Mouse (Mus musculus): Measurements from ENCODE around the gene Dnmt3l. TPM values are rescaled to one million over a fixed set of nuclear protein-coding genes. Genes with fewer than 3 reads are reported as not detected.
"Not testable (repeated sequence)": the region's sequence is repeated elsewhere in the genome, so short reads cannot be mapped to it uniquely, and the experiment has no call there.

Dnmt3l gene
- polyA plus RNA-seq, 1 experiment from 2014 or later: 0.62 TPM

- no peak for DNase-seq (ENCODE audit: low spot score)
- peaks cover 8% of the 10 kb centered on the region for H3K4me1 ChIP-seq (replicated peaks; ENCODE audit: insufficient read depth, low read length)
- no peak for TF ChIP-seq CTCF (IDR thresholded peaks at IDR 0.05; ENCODE audit: low read depth)
Observed at GRCm38 (mm10) chr10:78012661-78013495, 28.9 kb upstream of the Dnmt3l start.

GRCm38 (mm10) chr10:78015489-78015888 is 26.3 kb upstream of the Dnmt3l start:
- DNase-seq (ENCODE audit: low spot score): no peak
- no peak for TF ChIP-seq CTCF (IDR thresholded peaks at IDR 0.05; ENCODE audit: low read depth)
- Histone ChIP-seq H3K9ac (ENCODE audit: low read depth, low read length) (no peak overlapping the region), H3K36me3 (ENCODE audit: insufficient read depth, low read length) (no peaks in the 10 kb centered on the region), H3K4me1 (replicated peaks; ENCODE audit: insufficient read depth, low read length) (no peaks in the 10 kb centered on the region), H3K27me3 (ENCODE audit: insufficient read depth, low read length) (no peaks in the 10 kb centered on the region), H3K4me2 (ENCODE audit: low read length) (no peak overlapping the region), H3K9me3 (replicated peaks; ENCODE audit: low read length) (no peaks in the 10 kb centered on the region), H3K4me3 (replicated peaks; ENCODE audit: low read depth, low read length) (no peak overlapping the region), H3K27ac (no peak overlapping the region)
- ATAC-seq (replicated peaks; ENCODE audit: low FRiP score, low read depth): no peak
- 90% methylated on average over 1 of the region's 1 CpGs for WGBS

More at GRCm38 (mm10) chr10:78012661-78013495, 28.9 kb upstream of the Dnmt3l start:
- no peak overlapping the region for H3K9ac ChIP-seq (ENCODE audit: low read depth, low read length)
- no peak overlapping the region for H3K4me3 ChIP-seq (replicated peaks; ENCODE audit: low read depth, low read length)
- no peaks in the 10 kb centered on the region for H3K36me3 ChIP-seq (ENCODE audit: insufficient read depth, low read length)
- H3K9me3 ChIP-seq (replicated peaks; ENCODE audit: low read length): no peaks in the 10 kb centered on the region
- no peak overlapping the region for H3K27ac ChIP-seq
- no peaks in the 10 kb centered on the region for H3K27me3 ChIP-seq (ENCODE audit: insufficient read depth, low read length)
- no peak for ATAC-seq (replicated peaks; ENCODE audit: low FRiP score, low read depth)
- no peak overlapping the region for H3K4me2 ChIP-seq (ENCODE audit: low read length)
- WGBS: 89% methylated on average over 18 of the region's 18 CpGs

GRCm38 (mm10) chr10:78016366-78016765 is 25.4 kb upstream of the Dnmt3l start:
- no peak overlapping the region for H3K9ac ChIP-seq (ENCODE audit: low read depth, low read length)
- 61% methylated on average over 5 of the region's 5 CpGs for WGBS
- no peak for ATAC-seq (replicated peaks; ENCODE audit: low FRiP score, low read depth)

GRCm38 (mm10) chr10:78018797-78019203 is 22.9 kb upstream of the Dnmt3l start:
- H3K36me3 ChIP-seq (ENCODE audit: insufficient read depth, low read length): no peaks in the 10 kb centered on the region
- ATAC-seq (replicated peaks; ENCODE audit: low FRiP score, low read depth) (peak; percentile 72), DNase-seq (ENCODE audit: low spot score) (peak; percentile 89)
- H3K9ac ChIP-seq (ENCODE audit: low read depth, low read length): no peak overlapping the region
- no peaks in the 10 kb centered on the region for H3K4me1 ChIP-seq (replicated peaks; ENCODE audit: insufficient read depth, low read length)
- TF ChIP-seq CTCF (IDR thresholded peaks at IDR 0.05; ENCODE audit: low read depth): peak; percentile 92
- peak overlapping the region; percentile 41 for H3K4me2 ChIP-seq (ENCODE audit: low read length)
- no peak overlapping the region for H3K27ac ChIP-seq
- peak overlapping the region; percentile 23 for H3K4me3 ChIP-seq (replicated peaks; ENCODE audit: low read depth, low read length)
- H3K9me3 ChIP-seq (replicated peaks; ENCODE audit: low read length): no peaks in the 10 kb centered on the region
- WGBS: 15% methylated on average over 19 of the region's 19 CpGs
- H3K27me3 ChIP-seq (ENCODE audit: insufficient read depth, low read length): no peaks in the 10 kb centered on the region

More at GRCm38 (mm10) chr10:78016366-78016765, 25.4 kb upstream of the Dnmt3l start:
- no peak for TF ChIP-seq CTCF (IDR thresholded peaks at IDR 0.05; ENCODE audit: low read depth)
- Histone ChIP-seq H3K4me1 (replicated peaks; ENCODE audit: insufficient read depth, low read length) (no peaks in the 10 kb centered on the region), H3K4me2 (ENCODE audit: low read length) (no peak overlapping the region), H3K27ac (no peak overlapping the region), H3K4me3 (replicated peaks; ENCODE audit: low read depth, low read length) (no peak overlapping the region), H3K27me3 (ENCODE audit: insufficient read depth, low read length) (no peaks in the 10 kb centered on the region), H3K9me3 (replicated peaks; ENCODE audit: low read length) (no peaks in the 10 kb centered on the region), H3K36me3 (ENCODE audit: insufficient read depth, low read length) (no peaks in the 10 kb centered on the region)
- DNase-seq (ENCODE audit: low spot score): no peak

- DNase-seq (ENCODE audit: low spot score) (no peak), ATAC-seq (replicated peaks; ENCODE audit: low FRiP score, low read depth) (peak; percentile 57; the same call in 1 of the 2 replicates)
- Histone ChIP-seq H3K27me3 (ENCODE audit: insufficient read depth, low read length) (no peaks in the 10 kb centered on the region), H3K4me3 (replicated peaks; ENCODE audit: low read depth, low read length) (no peak overlapping the region), H3K27ac (no peak overlapping the region), H3K9me3 (replicated peaks; ENCODE audit: low read length) (no peaks in the 10 kb centered on the region), H3K4me1 (replicated peaks; ENCODE audit: insufficient read depth, low read length) (no peaks in the 10 kb centered on the region), H3K36me3 (ENCODE audit: insufficient read depth, low read length) (no peaks in the 10 kb centered on the region), H3K4me2 (ENCODE audit: low read length) (no peak overlapping the region), H3K9ac (ENCODE audit: low read depth, low read length) (no peak overlapping the region)
- TF ChIP-seq CTCF (IDR thresholded peaks at IDR 0.05; ENCODE audit: low read depth): no peak
- 85% methylated on average over 4 of the region's 4 CpGs for WGBS
Observed at GRCm38 (mm10) chr10:78019291-78019690, 22.5 kb upstream of the Dnmt3l start.

- DNase-seq (ENCODE audit: low spot score); H3K27ac ChIP-seq; H3K4me2 ChIP-seq (ENCODE audit: low read length); ATAC-seq (replicated peaks; ENCODE audit: low FRiP score, low read depth); H3K27me3 ChIP-seq (ENCODE audit: insufficient read depth, low read length); H3K9me3 ChIP-seq (replicated peaks; ENCODE audit: low read length); H3K4me1 ChIP-seq (replicated peaks; ENCODE audit: insufficient read depth, low read length); H3K4me3 ChIP-seq (replicated peaks; ENCODE audit: low read depth, low read length); H3K9ac ChIP-seq (ENCODE audit: low read depth, low read length); H3K36me3 ChIP-seq (ENCODE audit: insufficient read depth, low read length): not testable (repeated sequence)
- 96% methylated on average over 6 of the region's 11 CpGs for WGBS
Observed at GRCm38 (mm10) chr10:78019984-78020383, 21.8 kb upstream of the Dnmt3l start.
